Mouse (Mus musculus) hindbrain, embryonic 12.5 days (tissue): ENCODE results near the gene Derl3. TPM values are rescaled to one million over a fixed set of nuclear protein-coding genes. Genes with fewer than 3 reads are reported as not detected.

Experiments
- ATAC-seq: fragments of 200-750 bp; cut with Nextera tagmentation; 2 replicates; pipeline ENCODE4 v1.8.0; 2017; ENCODE audit warnings: moderate TSS enrichment; ENCODE audit not compliant: low FRiP score
- H3K27ac ChIP-seq: fragments of 300-500 bp; sonication (generic); 2 replicates; pipeline ENCODE4 v1.5.1; 2016; ENCODE audit warnings: mild to moderate bottlenecking
- H3K27me3 ChIP-seq: fragments of 300-500 bp; sonication (generic); 2 replicates; pipeline ENCODE4 v1.6.1; 2016; ENCODE audit warnings: mild to moderate bottlenecking
- H3K36me3 ChIP-seq: fragments of 300-500 bp; sonication (generic); 2 replicates; pipeline ENCODE4 v1.6.1; 2016; ENCODE audit warnings: mild to moderate bottlenecking
- H3K4me1 ChIP-seq: fragments of 300-500 bp; sonication (generic); 2 replicates; pipeline ENCODE4 v1.6.1; 2016
- H3K4me2 ChIP-seq: fragments of 300-500 bp; sonication (generic); replicated peaks from 2 replicates; pipeline ENCODE4 v1.6.1; 2016; ENCODE audit warnings: mild to moderate bottlenecking
- H3K4me3 ChIP-seq: fragments of 300-500 bp; sonication (generic); 2 replicates; pipeline ENCODE4 v1.5.1; 2016; ENCODE audit warnings: mild to moderate bottlenecking
- H3K9ac ChIP-seq: fragments of 300-500 bp; sonication (generic); 2 replicates; pipeline ENCODE4 v1.6.1; 2016; ENCODE audit warnings: mild to moderate bottlenecking, moderate library complexity
- H3K9me3 ChIP-seq: fragments of 300-500 bp; sonication (generic); replicated peaks from 2 replicates; pipeline ENCODE4 v1.6.1; 2016; ENCODE audit warnings: mild to moderate bottlenecking
- WGBS: fragments of 180-500 bp; shearing (Covaris S2); methylation state at CpG from one replicate; pipeline ENCODE4 v1.1.7; 2016; 5-methylcytosine and 5-hydroxymethylcytosine counted together
- polyA plus RNA-seq: library from polyadenylated mRNA; unstranded; fragments of >200 nt; fragmentation: Nextera tagmentation; extraction: Ambion mirVana; gene quantifications from 2 replicates; pipeline ENCODE4 v1.2.1, GENCODE M21; 2016

Derl3 gene
- polyA plus RNA-seq, 1 experiment from 2014 or later = 2.9 TPM

DNA sequence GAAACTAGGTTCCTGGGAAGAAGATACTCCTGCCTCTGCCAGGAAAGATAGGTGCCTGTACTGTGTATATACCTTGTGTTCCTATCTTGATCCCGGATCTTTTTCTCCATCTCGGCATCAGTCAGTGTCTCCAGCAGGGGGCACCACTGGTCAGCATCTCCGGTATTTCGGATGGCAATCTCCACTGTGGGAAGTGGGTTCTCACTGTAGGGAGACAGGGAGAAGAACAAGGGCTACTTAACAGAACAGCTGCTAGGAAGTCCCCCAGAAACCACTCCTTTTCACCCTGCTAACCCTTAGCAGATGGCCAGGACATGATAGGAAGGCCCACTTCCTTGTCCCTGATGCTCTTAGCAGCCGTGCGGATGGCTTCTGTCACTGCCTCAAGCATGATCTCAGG, 4.2 kb downstream of the Derl3 start:
- H3K4me2 ChIP-seq = no peak overlapping the region
- H3K4me3 ChIP-seq = no peak overlapping the region
- H3K4me1 ChIP-seq = peaks cover 16% of the 10 kb centered on the region
- H3K9me3 ChIP-seq = no peaks in the 10 kb centered on the region
- peaks cover 70% of the 10 kb centered on the region for H3K36me3 ChIP-seq
- ATAC-seq = no peak
- 34% methylated on average over 6 of the region's 6 CpGs for WGBS
- H3K27ac ChIP-seq = no peak overlapping the region
- no peaks in the 10 kb centered on the region for H3K27me3 ChIP-seq
- H3K9ac ChIP-seq = no peak overlapping the region

DNA sequence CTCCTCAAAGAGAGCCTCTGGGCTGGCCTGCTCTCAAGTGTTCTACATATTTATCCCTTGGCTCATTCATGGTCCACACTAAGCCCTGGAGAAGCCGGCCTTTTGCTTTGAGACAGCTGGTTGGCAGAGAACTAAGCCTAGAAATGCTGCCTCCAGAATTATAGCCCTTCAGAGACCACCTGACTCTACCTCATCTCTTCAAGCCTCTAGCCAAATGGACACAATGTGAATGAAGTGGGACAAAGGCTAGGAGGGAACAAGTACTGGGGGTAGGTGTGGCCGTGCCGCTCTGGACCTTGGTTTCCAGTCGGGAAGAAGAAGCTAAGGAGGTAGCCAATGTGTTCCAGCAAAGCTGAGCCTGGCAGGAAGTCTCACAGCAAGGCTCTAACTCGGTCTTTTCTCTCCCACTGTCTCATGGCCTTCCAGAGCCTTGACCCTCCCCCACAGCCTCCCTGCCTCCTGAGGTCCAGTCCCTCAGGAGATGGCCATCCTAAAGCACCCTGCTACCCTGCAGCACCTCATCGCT, 4.9 kb downstream of the Derl3 start:
- peaks cover 77% of the 10 kb centered on the region for H3K36me3 ChIP-seq
- H3K9me3 ChIP-seq = no peaks in the 10 kb centered on the region
- no peak overlapping the region for H3K27ac ChIP-seq
- H3K4me2 ChIP-seq = no peak overlapping the region
- H3K27me3 ChIP-seq = no peaks in the 10 kb centered on the region
- H3K4me1 ChIP-seq = peaks cover 12% of the 10 kb centered on the region
- no peak for ATAC-seq
- no peak overlapping the region for H3K9ac ChIP-seq
- H3K4me3 ChIP-seq = no peak overlapping the region
- 79% methylated on average over 6 of the region's 6 CpGs for WGBS

DNA sequence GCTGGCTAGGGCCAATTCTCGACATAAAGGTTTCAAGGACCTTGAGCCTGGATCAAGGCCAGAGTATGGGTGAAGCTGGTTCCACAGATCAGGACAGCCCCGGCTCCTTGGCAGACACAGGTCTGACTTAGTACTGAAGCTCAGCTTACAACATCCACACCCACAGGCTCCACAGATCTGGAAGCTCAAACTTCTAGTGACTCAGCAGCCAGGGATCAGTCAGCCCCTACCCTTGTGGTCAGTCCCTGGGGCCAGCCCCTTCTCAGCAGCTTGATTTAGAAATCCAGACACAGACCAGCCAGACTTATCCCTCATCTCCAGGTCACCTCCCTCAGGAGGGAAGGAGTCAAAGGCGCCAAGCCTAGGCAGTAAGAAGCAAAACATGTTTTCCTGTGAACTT, 5.6 kb downstream of the Derl3 start:
- WGBS = 82% methylated on average over 3 of the region's 3 CpGs
- H3K27me3 ChIP-seq = no peaks in the 10 kb centered on the region
- no peak overlapping the region for H3K27ac ChIP-seq
- ATAC-seq = no peak
- H3K36me3 ChIP-seq = peaks cover 84% of the 10 kb centered on the region
- no peaks in the 10 kb centered on the region for H3K9me3 ChIP-seq
- peaks cover 6% of the 10 kb centered on the region; the same call in 1 of the 2 replicates for H3K4me1 ChIP-seq
- H3K4me2 ChIP-seq = no peak overlapping the region
- no peak overlapping the region for H3K4me3 ChIP-seq
- no peak overlapping the region for H3K9ac ChIP-seq

DNA sequence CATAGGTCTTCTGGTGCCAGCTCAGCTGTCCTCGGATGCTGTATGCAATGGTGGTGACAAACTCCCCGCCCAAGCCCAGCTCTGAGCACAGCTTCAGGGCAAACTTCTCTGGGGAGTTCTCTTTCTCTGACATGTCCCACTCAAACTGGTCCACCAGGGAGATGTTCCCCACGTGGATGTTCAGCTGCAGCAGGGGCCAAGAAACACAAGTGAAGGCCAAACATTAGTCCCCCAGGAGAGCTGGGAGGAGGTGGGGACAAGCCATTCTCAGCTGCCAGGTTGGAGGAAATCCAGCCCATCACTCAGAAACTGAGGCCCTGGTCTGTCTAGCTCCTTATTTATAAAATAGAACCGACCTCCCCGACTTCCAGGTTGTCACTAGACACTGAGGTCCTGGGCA, 11.2 kb downstream of the Derl3 start:
- Histone ChIP-seq H3K9ac (no peak overlapping the region), H3K4me1 (no peaks in the 10 kb centered on the region), H3K4me3 (no peak overlapping the region), H3K9me3 (no peaks in the 10 kb centered on the region), H3K27me3 (no peaks in the 10 kb centered on the region), H3K27ac (no peak overlapping the region), H3K36me3 (peaks cover 91% of the 10 kb centered on the region), H3K4me2 (no peak overlapping the region)
- no peak for ATAC-seq
- WGBS = 90% methylated on average over 5 of the region's 5 CpGs

DNA sequence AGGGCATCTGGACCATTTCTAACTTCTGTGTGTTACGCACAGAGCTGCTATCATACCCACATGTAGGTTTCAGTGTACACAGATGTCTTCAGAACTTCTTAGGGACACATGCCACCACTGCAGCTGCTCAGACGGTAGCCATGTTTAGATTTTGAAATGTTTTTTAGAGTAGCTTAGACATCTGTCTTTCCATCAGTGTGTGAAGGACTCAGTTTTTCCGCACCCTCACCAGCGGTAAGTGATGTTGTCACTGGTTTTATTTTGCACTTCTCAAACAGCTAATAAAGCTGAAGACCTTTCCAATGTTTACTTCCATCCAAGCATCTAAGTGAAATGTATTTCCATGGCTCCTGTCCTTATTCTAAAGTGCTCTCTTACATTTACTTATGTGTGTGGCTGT, 13.7 kb downstream of the Derl3 start:
- Histone ChIP-seq H3K9ac (no peak overlapping the region), H3K27ac (no peak overlapping the region), H3K9me3 (no peaks in the 10 kb centered on the region), H3K4me1 (no peaks in the 10 kb centered on the region), H3K4me2 (no peak overlapping the region), H3K36me3 (peaks cover 94% of the 10 kb centered on the region), H3K27me3 (no peaks in the 10 kb centered on the region), H3K4me3 (no peak overlapping the region)
- no peak for ATAC-seq
- 98% methylated on average over 4 of the region's 4 CpGs for WGBS

DNA sequence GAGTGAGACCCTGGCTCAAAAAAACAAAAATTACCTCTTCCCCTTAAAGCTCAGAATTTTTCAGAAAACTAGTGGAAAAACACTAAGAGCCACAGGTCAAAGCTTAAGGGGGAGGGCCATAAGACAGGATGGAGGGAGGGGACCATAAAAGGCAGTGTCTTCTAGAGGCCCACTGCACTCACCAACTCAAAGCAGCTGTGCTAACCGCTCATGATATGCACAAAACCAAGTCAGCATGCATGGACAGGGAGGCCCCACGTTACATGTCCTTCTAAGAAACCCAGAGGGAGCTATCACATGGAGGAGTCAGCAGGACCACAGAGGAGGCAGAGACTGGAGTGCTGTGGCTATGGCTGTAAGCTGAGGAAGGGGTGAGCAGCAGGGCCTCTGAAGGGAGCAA, 17.5 kb downstream of the Derl3 start:
- H3K27ac ChIP-seq = no peak overlapping the region
- peaks cover 84% of the 10 kb centered on the region for H3K36me3 ChIP-seq
- no peaks in the 10 kb centered on the region for H3K27me3 ChIP-seq
- H3K4me3 ChIP-seq = no peak overlapping the region
- no peak for ATAC-seq
- WGBS = 89% methylated on average over 2 of the region's 2 CpGs
- H3K4me1 ChIP-seq = 0 out of 2 replicates have a peak, but pooled peaks cover under 1% of the 10 kb centered on the region
- H3K9ac ChIP-seq = no peak overlapping the region
- no peaks in the 10 kb centered on the region for H3K9me3 ChIP-seq
- H3K4me2 ChIP-seq = no peak overlapping the region

DNA sequence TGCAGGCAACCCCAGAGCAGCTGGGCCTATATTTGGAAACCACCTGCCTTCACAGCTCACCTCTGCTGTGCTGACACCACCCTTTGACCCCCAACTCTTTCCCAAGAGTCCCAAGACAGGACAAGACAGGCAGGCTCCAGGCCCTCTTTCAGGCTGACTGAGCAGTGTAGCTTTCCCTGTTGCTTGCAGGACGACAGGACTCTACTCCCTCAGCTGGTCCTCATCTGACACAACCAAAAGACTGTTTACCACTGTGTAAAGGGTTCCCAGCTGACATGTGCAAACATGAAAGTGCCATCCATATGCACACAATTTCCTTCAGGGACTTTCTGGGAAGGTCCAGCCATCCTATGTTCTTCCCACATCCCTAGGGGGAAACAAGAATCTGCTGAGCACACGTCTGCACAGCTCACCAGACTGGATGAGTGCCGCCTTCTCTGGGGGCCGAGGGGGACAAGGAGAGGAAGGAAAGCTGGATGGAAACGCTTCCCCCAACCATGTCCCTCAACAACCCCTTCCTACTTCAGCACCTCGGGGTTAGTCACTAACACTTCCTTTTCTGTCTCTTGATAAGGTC, 19.9 kb downstream of the Derl3 start:
- 66% methylated on average over 6 of the region's 6 CpGs for WGBS
- no peak overlapping the region for H3K27ac ChIP-seq
- ATAC-seq = no peak
- no peaks in the 10 kb centered on the region for H3K27me3 ChIP-seq
- peaks cover 5% of the 10 kb centered on the region for H3K4me1 ChIP-seq
- H3K4me2 ChIP-seq = no peak overlapping the region
- H3K36me3 ChIP-seq = peaks cover 69% of the 10 kb centered on the region
- no peak overlapping the region for H3K9ac ChIP-seq
- H3K4me3 ChIP-seq = no peak overlapping the region
- H3K9me3 ChIP-seq = no peaks in the 10 kb centered on the region

DNA sequence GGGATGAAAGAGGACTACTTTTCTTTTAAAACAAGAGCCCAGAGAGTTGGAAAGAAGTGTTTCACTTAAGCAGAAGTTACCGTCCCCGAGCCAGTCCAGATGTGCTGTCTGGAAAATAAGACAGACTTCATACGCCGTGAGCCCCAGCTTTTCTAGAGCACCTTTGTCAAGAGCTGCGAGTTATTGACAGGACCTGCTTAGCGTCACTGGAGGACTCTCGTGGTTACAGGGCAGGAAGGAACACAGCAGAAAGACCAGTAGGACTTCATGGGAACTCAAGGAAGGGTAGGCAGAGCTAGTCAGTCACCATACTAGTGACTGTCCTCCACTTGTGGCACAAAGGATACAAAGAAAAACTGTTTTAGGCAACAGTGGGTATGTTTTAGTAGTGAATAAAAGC, 22.3 kb downstream of the Derl3 start:
- no peaks in the 10 kb centered on the region for H3K9me3 ChIP-seq
- H3K4me2 ChIP-seq = no peak overlapping the region
- no peaks in the 10 kb centered on the region for H3K27me3 ChIP-seq
- H3K4me3 ChIP-seq = no peak overlapping the region
- H3K9ac ChIP-seq = no peak overlapping the region
- peaks cover 53% of the 10 kb centered on the region for H3K36me3 ChIP-seq
- no peak overlapping the region for H3K27ac ChIP-seq
- ATAC-seq = no peak
- H3K4me1 ChIP-seq = peaks cover 28% of the 10 kb centered on the region
- 84% methylated on average over 7 of the region's 7 CpGs for WGBS

DNA sequence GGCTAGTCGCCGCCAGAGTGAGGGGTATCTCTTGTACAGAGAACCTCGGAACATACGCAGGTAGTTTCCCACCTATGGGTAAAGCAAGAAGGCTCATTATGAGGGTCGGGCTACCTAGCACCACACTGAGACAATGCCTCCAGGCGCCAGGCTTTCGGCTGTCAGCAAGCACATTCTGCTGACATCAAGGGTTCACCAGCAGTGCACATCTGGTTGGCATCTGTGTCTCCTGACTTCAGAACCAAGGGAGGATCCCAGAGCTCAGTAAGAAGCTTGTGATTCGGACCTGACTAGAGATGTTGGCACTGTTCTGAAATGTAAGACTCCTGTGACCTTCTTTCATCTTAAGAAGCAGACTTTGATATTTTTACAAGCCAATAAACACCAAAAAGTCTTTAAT, 23.6 kb downstream of the Derl3 start:
- no peak for ATAC-seq
- no peak overlapping the region for H3K4me2 ChIP-seq
- H3K9me3 ChIP-seq = no peaks in the 10 kb centered on the region
- H3K36me3 ChIP-seq = peaks cover 40% of the 10 kb centered on the region
- no peak overlapping the region for H3K4me3 ChIP-seq
- no peaks in the 10 kb centered on the region for H3K27me3 ChIP-seq
- no peak overlapping the region for H3K9ac ChIP-seq
- no peak overlapping the region for H3K27ac ChIP-seq
- peaks cover 29% of the 10 kb centered on the region for H3K4me1 ChIP-seq
- 70% methylated on average over 8 of the region's 8 CpGs for WGBS

DNA sequence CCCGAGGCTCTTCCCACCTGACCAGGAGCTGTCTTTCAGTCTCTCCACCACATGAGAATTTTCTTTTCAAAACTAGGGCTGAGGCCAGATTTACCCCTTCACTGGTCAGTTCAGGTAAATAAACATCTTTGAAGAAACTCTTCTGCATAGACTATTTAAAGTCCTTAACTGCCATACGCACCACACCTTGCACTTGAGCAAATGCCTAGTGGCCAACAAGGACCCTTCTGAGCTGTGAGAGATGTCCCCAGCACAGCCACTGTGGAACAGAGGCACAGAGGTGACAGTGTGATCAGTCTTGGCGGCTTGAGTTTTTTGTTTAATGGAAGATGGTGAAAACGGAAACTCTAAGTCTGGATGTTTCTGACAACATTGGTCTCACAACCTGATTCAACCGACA, 25.8 kb downstream of the Derl3 start:
- Histone ChIP-seq H3K4me1 (peaks cover 43% of the 10 kb centered on the region), H3K9me3 (no peaks in the 10 kb centered on the region), H3K27me3 (no peaks in the 10 kb centered on the region), H3K4me2 (peak overlapping the region; percentile 78), H3K36me3 (peaks cover 30% of the 10 kb centered on the region), H3K4me3 (no peak overlapping the region), H3K9ac (no peak overlapping the region), H3K27ac (peak overlapping the region; percentile 66)
- 84% methylated on average over 5 of the region's 5 CpGs for WGBS
- ATAC-seq = no peak

DNA sequence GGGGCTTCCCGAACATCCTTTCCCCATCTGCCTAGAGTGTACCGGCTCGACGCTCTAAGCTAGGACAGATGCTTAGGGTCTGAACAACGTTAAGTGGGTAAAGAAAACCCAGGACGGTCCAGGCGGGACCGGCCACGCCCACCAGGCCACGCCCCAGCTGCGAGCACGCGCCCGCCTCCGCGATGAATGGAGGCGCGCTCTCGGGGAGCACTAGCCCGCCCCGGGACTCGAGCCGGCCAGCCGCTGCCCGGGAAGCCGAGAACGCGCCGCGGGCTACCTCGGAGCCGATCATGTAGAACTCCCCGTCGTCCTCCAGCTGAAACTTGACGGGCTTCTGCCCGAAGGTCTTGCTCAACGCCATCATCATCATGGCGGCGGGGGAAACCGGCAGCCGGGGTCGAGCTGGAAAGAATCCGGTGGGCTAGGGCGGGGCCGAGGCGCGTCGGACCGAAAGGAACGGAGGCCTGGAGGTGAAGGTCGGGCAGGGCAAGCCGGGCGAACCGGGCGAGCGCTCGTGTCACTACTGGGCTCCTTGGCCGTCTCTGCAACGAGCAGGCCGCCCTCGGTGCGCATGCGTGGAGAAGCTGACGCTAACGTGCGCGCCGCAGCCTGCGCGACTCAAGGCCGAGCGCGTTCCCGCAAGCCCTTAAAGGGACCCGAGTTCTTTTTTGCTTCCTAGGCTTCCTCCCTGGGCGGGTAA, 28.0 kb downstream of the Derl3 start, which contains the start of gene Smarcb1:
Smarcb1 (minus strand) TSS at position 592 of the 700 bp plus-strand sequence.
- Histone ChIP-seq H3K27ac (peak within 1 kb of the TSS; percentile 98), H3K4me1 (peaks cover 41% of the 10 kb centered on the region), H3K9me3 (no peaks in the 10 kb centered on the region), H3K36me3 (peaks cover 19% of the 10 kb centered on the region), H3K4me2 (peak within 1 kb of the TSS; percentile 78), H3K4me3 (peak within 1 kb of the TSS; percentile 73), H3K9ac (peak within 1 kb of the TSS; percentile 90), H3K27me3 (no peaks in the 10 kb centered on the region)
- WGBS = 0% methylated on average over 75 of the region's 76 CpGs
- peak; percentile 90 for ATAC-seq

DNA sequence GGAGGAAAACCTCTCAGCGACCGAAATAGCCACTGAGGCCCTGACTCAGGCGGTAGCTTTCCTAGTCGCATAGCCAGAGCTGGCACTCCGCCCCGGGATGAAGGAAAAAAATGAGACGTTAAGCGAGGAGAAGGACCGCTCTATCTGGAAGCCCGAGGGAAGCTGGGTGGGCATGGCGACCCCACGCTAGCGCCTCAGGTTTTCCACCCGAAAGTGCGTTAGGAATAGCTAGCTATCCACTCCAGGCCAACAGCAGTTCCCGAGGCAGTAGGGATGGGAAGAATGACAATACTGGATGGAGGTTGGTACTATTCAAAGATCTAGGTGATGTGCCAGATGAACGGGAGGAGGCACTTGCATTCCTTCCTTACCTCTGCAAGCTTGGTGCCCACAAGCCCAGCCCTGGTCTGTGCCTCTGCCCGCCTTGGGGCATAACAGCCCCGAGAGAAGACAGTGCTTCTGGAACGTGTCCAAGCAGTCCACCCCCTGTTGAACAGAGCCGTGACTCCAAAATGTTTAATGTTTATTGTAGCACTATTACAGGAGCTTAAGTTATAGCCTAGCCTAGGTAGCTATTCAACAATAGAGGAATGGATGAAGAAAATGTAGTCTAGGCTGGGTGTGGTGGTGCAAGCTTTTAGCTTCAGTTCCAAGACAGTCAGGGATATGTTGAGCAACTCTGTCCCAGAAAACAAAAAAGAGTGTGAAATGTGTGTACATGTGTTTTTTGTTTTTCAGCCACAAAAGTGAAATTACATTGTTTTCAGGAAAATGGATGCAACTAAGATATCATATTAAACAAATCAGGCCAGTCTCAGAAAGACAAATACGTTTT, 28.7 kb downstream of the Derl3 start:
- 5% methylated on average over 22 of the region's 22 CpGs for WGBS
- peak overlapping the region; percentile 78 for H3K4me2 ChIP-seq
- peak; percentile 44 for ATAC-seq

More for the DNA sequence above, 28.7 kb downstream of the Derl3 start:
- H3K36me3 ChIP-seq = peaks cover 19% of the 10 kb centered on the region
- peaks cover 41% of the 10 kb centered on the region for H3K4me1 ChIP-seq
- peak overlapping the region; percentile 90 for H3K9ac ChIP-seq
- H3K9me3 ChIP-seq = no peaks in the 10 kb centered on the region
- H3K27me3 ChIP-seq = no peaks in the 10 kb centered on the region
- H3K4me3 ChIP-seq = peak overlapping the region; percentile 73
- H3K27ac ChIP-seq = peak overlapping the region; percentile 98
